Mouse (Mus musculus) left cerebral cortex, postnatal 36 days (tissue): ENCODE measurements around the gene Dlx6. TPM values are rescaled to one million over a fixed set of nuclear protein-coding genes. Genes with fewer than 3 reads are reported as not detected.

Source experiments
- DNase-seq, 2 experiments: peaks; one replicate each; pipeline ENCODE4 v3.0.0; 2021 to 2022; ENCODE audit warnings: low spot score in 2 of 2, mixed read lengths in 1 of 2
- intact Hi-C: fragments of 180-260 bp; cut with DNase I; formaldehyde crosslinking; loops from one replicate; pipeline ENCODE4 v1.15.1; 2025
- total RNA-seq, 2 experiments: library from RNA; stranded (reverse); gene quantifications; 2 replicates each; pipeline ENCODE4 v1.2.3; 2021

The Dlx6 gene
- total RNA-seq, 2 experiments from 2014 or later, result 10.5 to 15.6 TPM

DNA sequence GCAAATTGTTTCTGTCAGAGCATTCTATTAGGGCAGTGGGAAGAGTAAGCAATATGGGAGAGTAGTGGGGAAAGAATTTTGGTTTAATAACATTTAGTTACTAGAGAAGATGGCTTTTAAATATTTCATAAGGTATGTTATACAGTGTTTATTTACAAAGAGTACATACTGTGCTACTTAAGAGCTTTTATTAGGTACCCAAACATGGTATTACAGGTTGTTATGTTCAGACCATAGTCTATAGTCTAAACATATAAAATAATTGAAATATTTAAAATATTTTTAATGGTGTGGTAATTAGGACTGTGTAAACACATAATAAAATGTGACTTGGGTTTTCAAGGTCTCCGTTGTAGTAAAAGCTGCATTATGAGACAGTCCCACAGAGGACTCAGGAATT, 51.2 kb downstream of the Dlx6 start:
- no peak for DNase-seq
- intact Hi-C loops, result loop anchor here (10.0 kb wide), 1 partner anchor 1060 kb away; no protein-coding TSS in a partner anchor

DNA sequence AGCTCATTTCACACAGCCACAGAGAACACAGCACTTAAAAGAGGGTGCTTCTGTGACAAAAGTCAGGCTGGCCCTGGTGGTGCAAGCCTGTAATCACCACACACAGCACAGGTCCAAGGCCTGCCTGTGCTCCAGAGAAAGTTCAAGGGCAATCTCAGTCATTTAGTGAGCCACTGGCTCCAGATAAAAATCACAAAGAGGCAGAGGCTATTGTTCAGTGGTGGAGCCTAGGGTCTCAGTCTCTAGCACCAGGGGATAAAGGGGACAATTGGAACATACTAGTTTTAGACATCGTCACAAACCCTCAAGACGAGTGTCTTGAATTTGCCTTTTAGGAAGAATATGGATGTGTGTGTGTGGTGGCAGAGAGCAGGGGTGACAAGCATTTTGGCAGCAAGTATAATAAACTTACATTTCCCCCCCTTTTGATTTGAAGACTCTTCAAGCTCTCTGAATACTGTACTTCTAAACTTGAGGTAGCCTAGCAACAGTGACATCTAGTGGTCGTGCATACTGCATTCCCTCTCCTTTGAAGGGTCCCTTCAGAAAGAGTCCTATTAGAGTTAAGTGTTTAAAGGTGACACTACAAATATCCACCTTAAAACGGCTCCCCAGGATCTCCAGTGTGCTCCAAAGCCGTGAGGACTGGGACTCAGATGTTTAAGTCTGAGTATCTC, 51.9 kb downstream of the Dlx6 start:
- intact Hi-C loops, result loop anchor here (10.0 kb wide), 1 partner anchor 1060 kb away; no protein-coding TSS in a partner anchor

DNA sequence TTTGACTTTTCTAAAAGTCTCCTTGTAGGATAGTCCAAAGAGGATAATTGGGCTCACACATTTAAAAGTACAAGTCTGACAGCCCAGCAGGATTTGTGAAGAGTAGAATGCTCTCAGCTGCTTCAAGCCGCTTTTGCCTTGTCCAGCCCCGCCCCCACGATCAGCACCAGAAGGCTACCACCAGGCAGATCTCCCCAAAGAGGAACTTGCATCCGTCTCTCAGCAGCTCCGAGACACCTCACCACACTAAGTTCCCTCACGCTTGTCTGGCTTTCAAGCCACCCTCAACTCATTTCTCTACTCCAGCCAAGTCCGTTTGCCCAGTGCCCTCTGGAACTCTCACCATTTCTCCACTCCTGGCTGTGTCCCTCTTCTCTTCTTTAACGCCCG, 52.4 kb downstream of the Dlx6 start:
- no peak for DNase-seq
- intact Hi-C loops, result loop anchor here (10.0 kb wide), 1 partner anchor 1061 kb away; no protein-coding TSS in a partner anchor

More for the DNA sequence above, 51.9 kb downstream of the Dlx6 start:
- peak in 1 of 2 experiments; percentile 9 for DNase-seq

DNA sequence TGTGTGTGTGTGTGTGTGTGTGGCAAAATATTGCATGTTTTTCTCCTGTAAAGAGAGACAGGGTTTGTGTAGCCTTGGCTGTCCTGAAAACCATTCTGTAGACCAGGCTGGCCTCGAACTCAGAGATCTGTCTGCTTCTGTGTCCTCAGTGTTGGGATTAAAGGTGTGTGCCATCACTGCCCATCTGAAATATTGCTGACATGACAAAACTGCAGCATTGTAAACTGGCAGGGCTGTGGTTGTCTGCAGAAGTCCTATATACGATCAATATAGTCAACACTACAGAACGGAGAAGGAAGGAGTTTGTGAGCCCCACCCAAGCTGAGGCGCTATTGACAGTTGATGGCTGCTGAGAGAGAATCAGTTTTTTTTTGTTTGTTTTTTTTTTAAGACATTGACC, 54.2 kb downstream of the Dlx6 start:
- no peak for DNase-seq
- intact Hi-C loops, result loop anchor here (10.0 kb wide), 1 partner anchor 1063 kb away; no protein-coding TSS in a partner anchor

Other genes starting within 250 kb of the Dlx6 start
- 1 to 10 TPM; 7.4 to 9.6 TPM for gene Dlx5, start 18.8 kb downstream of the Dlx6 start, total RNA-seq
- 1 to 10 TPM; 5.4 to 6.5 TPM for gene Sdhaf3, start 92.7 kb downstream of the Dlx6 start, total RNA-seq